Mouse (Mus musculus) neutrophil, adult 5-6 weeks (primary cell): Measurements from ENCODE around the gene Mex3b. TPM values are rescaled to one million over a fixed set of nuclear protein-coding genes. Genes with fewer than 3 reads are reported as not detected.

Experiments
- ATAC-seq: fragments of 151-379, 151-347 bp; 2 replicates; pipeline ENCODE4 v1.8.0; 2017; ENCODE audit warnings: mild to moderate bottlenecking, moderate TSS enrichment; ENCODE audit not compliant: insufficient number of reproducible peaks, poor library complexity, low FRiP score, severe bottlenecking; ENCODE audit errors: extremely low read depth
- total RNA-seq: library from RNA; stranded (forward); fragments of 200-1000 nt; gene quantifications from 2 replicates; pipeline ENCODE4 v1.2.3, GENCODE M21; 2017

Gene Mex3b
- total RNA-seq, 1 experiment from 2014 or later: 8.6 TPM

DNA sequence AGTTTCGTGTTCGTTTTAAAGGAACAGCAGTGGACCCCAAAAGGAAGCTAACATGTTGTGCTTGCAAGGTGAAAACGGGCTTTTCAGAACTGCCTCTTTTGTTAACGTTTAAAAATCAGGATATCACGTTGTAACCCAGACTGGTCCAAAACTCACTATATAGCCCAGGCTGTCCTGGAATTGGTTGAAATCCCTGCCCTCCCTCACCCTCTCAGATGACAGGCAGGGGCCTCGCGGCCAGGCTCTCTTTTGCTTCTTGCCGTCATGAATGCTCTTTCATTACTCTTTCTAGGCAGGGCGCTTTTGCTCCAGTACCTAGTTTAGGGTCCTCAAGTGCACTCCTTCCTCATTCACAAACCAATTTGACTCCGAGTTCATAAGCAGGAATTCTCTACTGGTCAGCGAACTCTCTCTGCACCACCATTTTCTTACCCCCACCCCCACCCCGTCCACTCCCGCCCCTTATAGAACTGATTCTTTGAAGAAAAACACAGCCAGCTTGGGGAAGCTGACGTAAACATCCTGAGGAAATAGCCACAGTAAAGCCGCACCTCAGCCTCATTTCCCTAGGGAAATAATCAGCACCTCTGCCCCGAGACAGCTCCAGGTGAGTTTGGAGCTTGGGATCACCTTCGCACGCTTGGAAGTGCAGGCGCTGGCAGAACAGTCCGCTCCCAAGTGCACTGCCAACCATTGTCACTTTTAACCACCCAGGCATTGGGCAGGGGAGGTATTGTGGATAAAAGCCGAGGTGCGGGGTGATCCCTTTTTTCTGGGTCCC, 2.0 kb upstream of the Mex3b start:
- no peak for ATAC-seq

DNA sequence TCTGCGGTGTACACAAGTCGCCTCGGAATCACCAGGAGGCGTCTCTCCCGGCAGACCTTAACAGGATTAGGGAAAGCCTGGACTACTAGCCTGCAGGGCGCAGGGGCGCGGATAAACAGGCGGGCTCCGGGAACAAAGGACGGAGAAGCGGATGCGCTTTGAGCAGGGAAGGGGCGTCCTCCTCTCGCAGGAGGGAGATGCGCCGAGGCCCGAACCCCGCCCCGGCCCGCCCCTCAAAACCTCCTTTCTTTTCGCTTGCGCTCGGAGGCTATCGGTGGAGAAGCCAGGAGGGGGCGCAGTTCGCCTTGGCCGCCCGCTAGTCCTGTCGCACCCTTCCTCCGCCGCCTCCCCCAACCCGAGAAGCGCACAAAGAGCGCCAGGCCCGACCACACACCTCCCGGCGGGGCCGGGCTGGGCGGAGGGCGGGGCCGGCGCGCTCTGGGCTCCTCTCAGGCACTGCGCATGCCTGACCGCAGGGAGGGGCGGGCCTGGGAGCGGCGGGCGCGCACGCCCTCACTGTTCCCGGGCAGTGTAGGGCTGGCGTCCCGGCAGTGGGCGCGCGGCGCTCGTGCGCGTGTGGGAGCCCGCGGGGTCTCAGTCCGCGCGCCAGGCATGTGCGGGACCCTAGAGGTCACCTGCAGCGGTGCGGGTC, 1.2 kb upstream of the Mex3b start:
- ATAC-seq: peak; percentile 80

GRCm38 (mm10) chr7:82866486-82867270, 455 bp upstream of the Mex3b start:
- peak; percentile 73 for ATAC-seq

DNA sequence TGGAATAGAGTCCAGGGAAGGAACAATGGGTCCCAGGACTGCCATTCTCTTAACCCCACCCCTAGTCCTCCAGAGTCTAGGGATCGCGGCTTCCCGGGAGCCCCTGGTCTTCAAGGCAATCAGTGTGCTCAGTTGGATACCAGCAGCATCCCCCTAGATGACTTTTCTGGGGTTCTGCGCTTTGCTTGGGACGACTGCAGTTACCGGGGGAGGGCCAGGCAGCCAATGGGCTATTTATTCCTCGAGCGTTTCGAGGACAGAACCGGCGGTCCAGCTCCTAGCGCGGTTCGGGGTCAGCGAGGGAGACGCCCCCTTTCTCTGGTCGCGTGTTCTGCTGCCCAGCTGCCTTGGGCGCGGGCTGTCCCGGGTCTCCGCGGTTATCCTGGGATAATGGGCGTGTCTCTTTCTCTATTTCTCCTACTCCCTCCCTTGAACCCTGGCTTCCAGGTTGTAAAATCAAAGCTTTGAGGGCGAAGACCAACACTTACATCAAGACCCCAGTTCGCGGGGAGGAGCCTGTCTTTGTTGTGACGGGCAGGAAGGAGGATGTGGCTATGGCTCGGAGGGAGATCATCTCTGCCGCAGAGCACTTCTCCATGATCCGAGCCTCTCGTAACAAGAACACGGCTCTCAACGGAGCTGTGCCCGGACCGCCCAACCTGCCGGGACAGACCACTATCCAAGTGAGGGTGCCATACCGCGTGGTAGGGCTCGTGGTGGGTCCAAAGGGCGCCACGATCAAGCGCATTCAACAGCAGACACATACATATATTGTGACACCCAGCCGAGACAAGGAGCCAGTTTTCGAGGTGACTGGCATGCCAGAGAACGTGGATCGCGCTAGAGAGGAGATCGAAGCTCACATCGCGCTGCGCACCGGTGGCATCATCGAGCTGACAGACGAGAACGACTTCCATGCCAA, 1.4 kb downstream of the Mex3b start:
- no peak for ATAC-seq

- no peak for ATAC-seq
Measured at GRCm38 (mm10) chr7:82869231-82870147, 2.4 kb downstream of the Mex3b start.

- ATAC-seq: no peak
Measured at GRCm38 (mm10) chr7:82870148-82870513, 3.0 kb downstream of the Mex3b start.

GRCm38 (mm10) chr7:82876551-82876950, 9.4 kb downstream of the Mex3b start:
- ATAC-seq: peak; percentile 71

- no peak for ATAC-seq
Measured at GRCm38 (mm10) chr7:82880016-82880415, 12.9 kb downstream of the Mex3b start.

GRCm38 (mm10) chr7:82880700-82881099, 13.6 kb downstream of the Mex3b start:
- no peak for ATAC-seq

DNA sequence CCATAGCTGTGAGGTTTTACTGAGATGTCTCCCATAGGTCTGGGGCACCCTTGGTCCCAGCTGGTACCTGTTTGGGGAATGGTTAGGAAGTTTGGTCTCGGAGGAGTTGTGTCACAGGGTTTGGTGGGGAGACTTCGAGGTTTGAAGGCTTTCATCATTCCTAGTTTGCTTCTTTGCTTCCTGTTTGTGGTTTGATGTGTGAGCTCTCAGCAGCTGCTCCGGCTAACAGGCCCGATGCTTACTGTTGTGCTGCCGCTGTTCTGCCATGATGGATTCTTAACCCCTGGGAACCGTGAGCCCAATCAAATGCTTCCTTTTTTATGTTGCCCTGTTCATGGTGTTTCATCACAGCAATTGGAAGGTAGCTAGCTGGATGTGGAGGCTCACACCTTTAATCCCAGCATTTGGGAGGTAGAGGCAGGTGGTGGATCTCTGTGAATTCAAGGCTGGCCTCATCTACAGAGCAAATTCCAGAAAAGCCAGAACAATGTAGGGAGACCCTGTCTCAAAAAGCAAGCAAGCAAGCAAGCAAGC, 23.3 kb downstream of the Mex3b start:
- ATAC-seq: peak; percentile 41; the same call in 1 of the 2 replicates

DNA sequence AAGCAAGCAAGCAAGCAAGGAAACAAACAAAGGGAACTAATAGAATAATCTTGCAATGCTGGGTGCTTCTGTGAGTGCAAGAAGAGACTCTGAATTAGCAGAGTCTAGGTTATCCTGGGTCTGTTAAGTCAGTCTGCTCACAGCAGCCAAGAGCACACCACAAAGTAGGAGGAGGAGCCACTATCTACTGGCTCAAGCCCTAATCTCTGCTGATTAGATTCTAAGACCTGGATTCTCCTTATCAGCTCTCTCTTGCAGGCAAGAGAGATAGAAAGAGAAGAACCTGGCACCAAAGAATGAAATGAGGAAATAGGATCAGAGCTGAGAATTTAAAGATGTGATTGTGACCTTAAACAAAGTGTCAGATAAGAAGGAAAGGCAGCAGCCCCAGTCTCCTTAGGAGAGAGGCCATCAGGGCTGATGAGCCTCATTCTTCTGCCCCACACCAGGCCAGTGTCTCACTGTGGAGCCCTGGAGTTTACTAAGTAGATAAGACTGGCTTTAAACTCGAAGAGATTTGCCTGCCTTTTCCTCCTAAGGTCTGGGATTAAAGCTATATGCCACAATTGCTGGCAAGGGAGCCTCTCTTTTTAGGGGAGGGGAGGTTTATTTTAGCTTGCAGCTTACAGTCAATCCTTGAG, 23.9 kb downstream of the Mex3b start:
- ATAC-seq: no peak

DNA sequence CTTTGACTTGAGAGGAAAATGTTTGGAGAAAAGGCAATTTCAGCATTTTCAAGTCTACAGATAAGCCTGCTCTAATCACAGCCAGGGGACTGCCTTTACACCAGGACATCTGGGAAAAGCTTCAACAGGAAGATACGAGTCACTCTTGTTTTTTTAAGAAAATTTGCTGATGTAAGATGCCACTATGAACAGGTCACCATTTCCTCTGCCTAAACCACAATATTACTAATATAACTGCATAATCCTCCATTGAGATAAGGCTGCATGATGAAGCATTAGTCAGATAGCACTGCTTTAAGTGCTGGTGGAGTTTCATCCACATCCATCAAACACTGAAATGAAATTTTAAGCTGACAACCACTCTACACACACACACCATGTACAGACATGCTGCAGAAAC, 27.2 kb downstream of the Mex3b start:
- ATAC-seq: no peak

DNA sequence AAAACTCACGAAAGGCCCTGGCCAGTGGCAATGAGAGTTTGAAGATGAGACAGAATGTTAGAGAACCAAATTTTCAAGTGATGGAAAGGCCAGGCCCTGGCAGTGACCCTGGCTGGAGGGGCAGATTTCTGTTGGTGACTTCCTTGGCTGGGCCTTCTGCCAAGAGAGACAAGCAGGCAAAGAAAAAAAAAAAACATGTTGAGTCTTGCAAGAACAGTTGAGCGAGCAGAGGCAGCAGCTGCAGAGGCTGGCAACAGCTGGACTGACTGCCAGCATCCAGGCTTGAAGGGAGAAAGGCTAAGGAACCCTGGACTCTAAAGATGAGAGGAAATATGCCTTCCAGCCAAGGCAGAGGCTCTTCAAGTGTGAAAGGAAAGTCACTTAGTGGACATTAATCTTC, 28.5 kb downstream of the Mex3b start:
- no peak for ATAC-seq

DNA sequence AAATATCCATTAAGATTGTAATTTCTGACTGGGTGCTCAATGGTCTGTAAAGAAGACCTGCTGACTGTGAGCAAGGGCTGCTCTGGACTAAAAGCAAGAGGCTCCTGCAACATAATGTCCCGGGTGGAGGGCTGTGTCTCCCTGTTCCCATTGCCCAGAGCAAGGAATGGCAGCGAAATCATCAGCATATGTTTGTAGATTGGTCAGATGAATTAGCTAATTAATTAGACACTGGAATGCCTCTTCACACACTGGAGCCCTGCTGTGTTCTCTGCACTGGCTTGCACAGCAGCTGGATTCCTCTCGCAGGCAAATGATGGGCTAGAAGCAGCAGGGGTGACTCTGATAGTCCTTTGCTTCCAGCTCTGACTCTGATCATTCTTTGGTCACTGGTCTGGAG, 29.6 kb downstream of the Mex3b start:
- ATAC-seq: no peak

GRCm38 (mm10) chr7:82899459-82900297, 32.5 kb downstream of the Mex3b start:
- no peak for ATAC-seq

GRCm38 (mm10) chr7:82903006-82903405, 35.9 kb downstream of the Mex3b start:
- no peak for ATAC-seq
